Mouse (Mus musculus) T-helper 2 cell (primary cell): ENCODE results near the gene Nrl.

Source experiments
- in situ Hi-C: fragments of 300-600 bp; cut with MboI, MseI; formaldehyde crosslinking; loops from one replicate; pipeline ENCODE4 v1.15.1; 2025; ENCODE audit warnings: high pct_unique_total_duplicates

Nrl gene

DNA sequence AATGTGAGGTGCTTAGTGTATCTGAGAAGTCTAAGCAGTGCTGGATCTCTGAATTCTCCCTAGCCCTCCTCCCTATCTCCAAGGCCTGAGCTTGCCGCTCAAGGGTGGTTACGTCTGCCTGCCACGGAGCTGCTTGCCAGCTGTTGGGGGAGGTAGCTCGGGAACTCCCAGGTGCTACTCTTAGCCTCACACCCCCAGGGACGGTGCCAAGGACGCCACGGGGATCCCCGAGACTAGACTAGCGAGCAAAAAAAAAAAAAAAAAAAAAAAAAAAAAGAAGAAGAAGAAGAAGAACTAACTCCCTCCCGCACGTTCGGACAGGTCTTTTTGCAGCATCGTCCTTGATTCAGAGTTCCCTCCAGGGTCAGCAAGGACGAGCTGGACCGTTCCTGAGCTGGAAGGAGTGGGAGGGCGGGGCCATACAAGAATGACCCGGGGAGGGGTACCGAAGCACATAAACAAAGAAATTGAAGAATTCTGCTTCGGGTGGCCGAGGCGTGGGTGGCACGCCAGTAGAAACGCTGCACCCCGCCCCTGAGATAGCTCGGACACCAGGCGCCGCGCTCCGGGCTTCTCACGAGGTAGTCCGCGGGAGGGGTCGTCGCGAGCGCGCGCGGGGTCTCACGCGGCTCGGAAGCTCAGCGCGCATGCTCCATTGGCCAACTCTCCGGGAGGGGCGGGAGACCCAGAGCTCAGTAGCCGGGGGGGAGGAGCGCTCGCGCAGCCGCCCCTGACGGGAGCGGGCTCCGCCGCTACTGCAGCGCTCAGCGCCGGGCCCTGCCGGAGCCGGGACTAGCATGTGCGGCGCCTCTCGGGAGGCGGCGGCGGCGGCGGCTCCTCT, 34.2 kb downstream of the Nrl start, which contains the start of gene Carmil3:
Gene Carmil3, plus strand, starts transcription at position 291 of the 841 bp plus-strand sequence.
- in situ Hi-C loops, result loop anchor here (5.0 to 10.0 kb wide), 2 partner anchors 42 to 1084 kb away; partner anchors contain the start of genes Cenpj and Parp4

DNA sequence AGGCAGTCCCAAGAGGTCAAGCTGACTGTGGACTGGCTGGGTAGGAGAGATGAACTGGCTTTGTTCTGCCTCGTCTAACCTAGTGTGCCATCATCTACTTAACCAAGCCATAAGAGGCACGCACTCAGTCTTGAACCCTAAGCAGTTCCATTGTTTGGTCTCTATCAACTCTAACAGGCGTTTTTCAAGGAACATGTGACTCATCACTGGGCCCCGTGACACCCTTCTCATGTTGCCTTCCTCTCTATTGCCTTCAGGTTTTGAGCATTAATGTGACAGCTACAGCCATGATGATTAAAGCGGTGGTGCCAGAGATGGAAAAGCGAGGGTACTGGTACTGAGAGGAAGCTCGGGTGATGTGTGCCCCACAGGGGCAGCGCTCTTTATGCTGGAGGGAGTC, 37.9 kb downstream of the Nrl start:
- in situ Hi-C loops, result no loop called here

DNA sequence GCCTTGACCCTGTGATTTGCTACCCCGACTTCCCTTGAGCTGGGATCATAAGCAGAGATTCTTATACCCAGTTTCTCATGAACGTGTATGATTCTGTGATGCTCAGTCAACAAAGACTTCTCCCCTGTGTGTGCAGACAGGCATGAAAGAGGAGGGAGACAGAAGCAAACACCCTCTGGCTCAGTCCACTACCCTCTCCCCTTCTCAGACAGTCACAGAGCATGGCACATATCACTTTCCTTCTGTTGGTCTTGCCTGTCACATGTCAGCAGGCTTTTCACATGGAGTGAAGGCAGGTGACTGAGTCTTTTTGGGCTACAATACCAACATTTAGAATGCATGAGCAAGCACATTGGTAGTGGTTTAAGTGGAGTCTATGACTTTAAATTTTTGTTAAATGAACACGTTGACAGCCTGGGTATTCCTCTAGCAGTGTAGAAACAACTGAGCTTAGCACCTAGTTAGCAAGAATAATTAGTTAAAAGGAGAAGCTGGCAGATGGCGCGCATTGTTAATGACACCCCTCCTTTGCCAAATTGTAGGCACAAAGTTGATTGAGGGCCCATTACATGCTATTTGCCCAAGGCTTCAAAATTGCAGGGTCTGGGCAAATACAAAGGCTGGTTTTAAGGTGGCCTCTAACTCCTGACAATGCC, 40.2 kb downstream of the Nrl start:
- in situ Hi-C loops, result no loop called here

GRCm38 (mm10) chr14:55479629-55480028, 45.2 kb downstream of the Nrl start:
- in situ Hi-C loops, result no loop called here

- in situ Hi-C loops, result no loop called here
Observed at GRCm38 (mm10) chr14:55478651-55479599, 45.9 kb downstream of the Nrl start, which contains the start of gene Dhrs4. Dhrs4 (plus strand) TSS chr14:55478758.

DNA sequence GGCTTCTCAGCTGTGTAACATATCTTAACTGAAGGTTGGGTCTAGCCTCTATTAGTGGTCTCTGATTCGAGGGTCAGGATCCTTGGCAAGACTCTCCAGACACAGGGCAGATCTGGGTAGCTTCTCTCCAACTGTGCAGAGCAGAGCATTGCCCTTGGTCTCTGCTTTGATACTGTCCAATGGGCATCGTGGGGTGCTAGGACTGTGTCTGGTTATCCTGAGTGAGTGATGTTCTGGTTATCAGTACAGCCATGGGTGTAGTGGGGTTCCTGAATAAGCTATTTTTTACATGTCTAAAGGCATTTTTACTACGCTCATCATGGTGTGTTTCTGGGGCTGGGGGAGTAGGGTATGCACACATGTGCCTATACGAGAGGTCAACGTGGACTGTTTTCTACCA, 47.0 kb downstream of the Nrl start:
- in situ Hi-C loops, result no loop called here

DNA sequence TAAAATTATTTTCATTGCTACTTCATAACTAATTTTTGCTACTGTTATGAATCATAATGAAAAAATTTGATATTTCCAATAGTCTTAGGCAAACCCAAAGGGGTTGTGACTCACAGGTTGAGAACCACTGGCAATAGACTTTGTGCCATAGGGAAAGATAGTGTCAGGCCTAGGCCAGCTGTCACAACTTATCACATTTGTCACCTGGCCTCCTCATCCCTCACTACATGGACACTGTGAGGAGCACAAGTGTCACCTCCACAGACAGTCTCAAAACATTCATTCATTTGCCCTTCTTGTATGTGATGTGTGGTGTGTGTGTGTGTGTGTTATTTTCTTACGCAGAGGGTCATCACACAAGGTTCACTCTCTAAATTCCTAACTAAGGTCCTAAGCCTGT, 47.4 kb downstream of the Nrl start:
- in situ Hi-C loops, result no loop called here

DNA sequence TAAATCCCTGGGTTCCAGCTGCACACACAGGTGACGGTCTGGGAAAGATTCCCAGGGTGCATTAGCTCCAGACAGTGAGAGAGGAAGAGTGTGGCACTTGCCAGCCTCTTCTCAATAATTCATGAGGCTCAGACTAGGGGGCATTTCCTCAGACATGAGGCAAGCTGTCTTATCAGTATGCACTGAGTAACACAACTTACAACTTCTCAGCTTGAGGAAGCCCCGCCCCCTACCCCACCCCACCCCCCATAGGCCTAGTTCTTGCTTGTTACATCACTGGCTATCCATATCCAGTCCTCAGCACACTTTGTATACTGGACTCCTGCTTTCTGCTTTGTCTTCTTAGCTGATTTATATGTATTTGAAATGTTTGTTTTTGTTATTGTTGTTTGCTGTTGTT, 49.1 kb downstream of the Nrl start:
- in situ Hi-C loops, result no loop called here

GRCm38 (mm10) chr14:55470806-55471205, 54.0 kb downstream of the Nrl start:
- in situ Hi-C loops, result no loop called here

DNA sequence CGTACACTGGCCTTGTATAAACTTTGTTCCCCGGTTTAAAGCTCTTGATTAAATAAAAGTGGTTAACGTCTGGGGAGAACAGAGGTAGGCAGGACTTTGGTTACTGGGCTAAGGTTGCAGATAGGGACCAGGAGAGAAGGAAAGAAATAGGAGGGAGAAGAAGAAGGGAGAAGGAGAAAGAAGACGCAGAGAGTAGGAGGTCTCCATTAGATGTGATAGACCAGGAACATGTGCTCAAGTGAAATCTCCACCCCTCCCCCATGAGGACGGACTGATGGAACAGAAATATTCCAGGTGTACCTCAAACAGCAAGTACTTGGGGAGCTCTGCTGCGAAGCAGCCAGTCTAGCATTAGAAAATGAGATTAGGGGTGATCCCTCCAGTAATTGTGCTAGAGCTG, 55.0 kb downstream of the Nrl start:
- in situ Hi-C loops, result no loop called here

- in situ Hi-C loops, result no loop called here
Observed at GRCm38 (mm10) chr14:55469041-55469440, 55.7 kb downstream of the Nrl start.
